Mouse (Mus musculus) megakaryocyte-erythroid progenitor cell, adult 5 weeks (primary cell): ENCODE results near the gene Olfr539. TPM values are rescaled to one million over a fixed set of nuclear protein-coding genes. Genes with fewer than 3 reads are reported as not detected.

Experiments used
- polyA plus RNA-seq: library from polyadenylated mRNA; stranded (reverse); fragments of >175 nt; gene quantifications from 2 replicates; pipeline ENCODE4 v1.2.3, GENCODE M21; 2012

Olfr539 gene
- polyA plus RNA-seq: not detected in 2 replicates

DNA sequence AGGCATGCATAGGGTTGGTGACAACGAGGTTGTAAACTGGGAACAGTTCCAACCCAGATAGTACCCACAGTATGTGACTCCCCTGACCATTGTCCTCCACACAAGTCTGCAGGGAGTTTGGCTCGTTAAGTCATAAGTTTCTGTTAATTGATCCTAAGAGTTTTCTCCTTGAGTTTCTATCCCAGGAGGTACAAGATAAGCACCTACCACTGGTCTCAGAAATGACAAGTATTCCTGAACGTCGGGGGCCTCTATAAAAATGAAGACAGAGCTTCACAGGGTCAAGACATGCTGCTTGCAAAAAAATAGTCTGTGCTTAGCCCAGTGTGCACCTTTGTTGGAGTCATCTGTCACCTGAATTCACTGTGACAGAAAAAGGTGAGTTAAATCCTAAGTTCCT lies at the start of gene Olfr539:
Olfr539 (plus strand) TSS at position 301 of the 400 bp plus-strand sequence.

GRCm38 (mm10) chr7:140628670-140629069 lies 31.1 kb upstream of the Olfr539 start, which contains the start of gene Olfr61:
TSS of gene Olfr61 (plus strand) at chr7:140628970.

DNA sequence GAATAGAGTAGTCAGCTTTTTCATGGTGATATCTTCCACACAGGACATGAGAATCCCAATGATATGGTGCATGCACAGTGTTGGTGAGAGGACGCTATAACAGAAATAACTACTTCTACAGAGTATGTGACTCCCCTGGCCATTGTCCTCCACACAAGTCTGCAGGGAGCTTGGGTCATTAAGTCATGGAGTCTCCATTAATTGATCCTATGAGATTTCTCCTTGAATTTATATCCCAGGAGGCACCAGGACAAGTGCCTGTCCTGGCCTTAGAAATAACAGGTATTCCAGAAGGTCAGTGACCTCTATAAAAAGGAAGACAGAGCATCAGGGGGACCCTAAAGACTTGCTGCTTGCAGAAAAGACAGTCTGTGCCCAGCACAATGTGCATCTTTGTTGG lies 13.6 kb upstream of the Olfr539 start, which contains the start of gene Olfr53:
Olfr53 (plus strand) TSS at position 301 of the 400 bp plus-strand sequence.

GRCm38 (mm10) chr7:140681651-140682050 lies 21.9 kb downstream of the Olfr539 start, which contains the start of gene Olfr45:
TSS of gene Olfr45 (plus strand) at chr7:140681951.

GRCm38 (mm10) chr7:140696967-140697366 lies 37.2 kb downstream of the Olfr539 start, which contains the start of gene Olfr541:
TSS of gene Olfr541 (plus strand) at chr7:140697267.

Other genes with a start within 250 kb of the Olfr539 start
- gene Olfr532, start 238.3 kb upstream of the Olfr539 start, polyA plus RNA-seq: not detected in 2 replicates
- gene Olfr533, start 196.6 kb upstream of the Olfr539 start, polyA plus RNA-seq: 0.06 TPM in 1 of 2 replicates, not detected in the other
- gene Olfr535, start 175.7 kb upstream of the Olfr539 start, polyA plus RNA-seq: not detected in 2 replicates
- gene Olfr536, start 152.5 kb upstream of the Olfr539 start, polyA plus RNA-seq: not detected in 2 replicates
- not detected in 2 replicates for gene Olfr538, start 92.0 kb upstream of the Olfr539 start, polyA plus RNA-seq
- not detected in 2 replicates for gene Olfr46, start 58.7 kb upstream of the Olfr539 start, polyA plus RNA-seq
- not detected in 2 replicates for gene Olfr61, start 31.0 kb upstream of the Olfr539 start, polyA plus RNA-seq
- gene Olfr53, start 13.5 kb upstream of the Olfr539 start, polyA plus RNA-seq: not detected in 2 replicates
- not detected in 2 replicates for gene Olfr45, start 22.0 kb downstream of the Olfr539 start, polyA plus RNA-seq
- not detected in 2 replicates for gene Olfr541, start 37.3 kb downstream of the Olfr539 start, polyA plus RNA-seq
- gene Cyp2e1, start 103.8 kb downstream of the Olfr539 start, polyA plus RNA-seq: not detected in 2 replicates
- gene Syce1, start 127.9 kb downstream of the Olfr539 start, polyA plus RNA-seq: 0.08 and 2.4 TPM in 2 replicates
- 0.04 TPM in 1 of 2 replicates, not detected in the other for gene Zfp941, start 162.2 kb downstream of the Olfr539 start, polyA plus RNA-seq
- not detected in 2 replicates for gene Urah, start 175.1 kb downstream of the Olfr539 start, polyA plus RNA-seq
- not detected in 2 replicates for gene Scgb1c1, start 185.6 kb downstream of the Olfr539 start, polyA plus RNA-seq
- not detected in 2 replicates for gene Odf3, start 187.9 kb downstream of the Olfr539 start, polyA plus RNA-seq
- gene Gm45785, start 196.4 kb downstream of the Olfr539 start, polyA plus RNA-seq: 3.4 and 3.5 TPM in 2 replicates
- gene Ric8a, start 197.0 kb downstream of the Olfr539 start, polyA plus RNA-seq: 81.9 and 99.2 TPM in 2 replicates
- 12.2 and 15.3 TPM in 2 replicates for gene Bet1l, start 197.6 kb downstream of the Olfr539 start, polyA plus RNA-seq
- 72.0 and 88.0 TPM in 2 replicates for gene Psmd13, start 222.0 kb downstream of the Olfr539 start, polyA plus RNA-seq
- 87.3 and 88.0 TPM in 2 replicates for gene Sirt3, start 222.4 kb downstream of the Olfr539 start, polyA plus RNA-seq
- gene Cox8b, start 240.5 kb downstream of the Olfr539 start, polyA plus RNA-seq: not detected in 2 replicates